Mouse (Mus musculus) liver, postnatal 0 days (tissue): ENCODE measurements at regions not wholly inside any gene's neighbourhood (a gene's known extent, or its start where the extent isn't known, plus 50 kb on each side); places are given as distances from the start of the nearest gene placed in this dataset.

Experiments
- CTCF ChIP-seq: sonication (generic); IDR thresholded peaks from 2 replicates; pipeline ENCODE4 v1.5.1; 2016; ENCODE audit warnings: antibody characterized with exemption, low read depth
- EP300 ChIP-seq: IDR thresholded peaks from 2 replicates; pipeline ENCODE4 v1.6.1; 2016; ENCODE audit warnings: antibody characterized with exemption, low read depth, mild to moderate bottlenecking

DNA sequence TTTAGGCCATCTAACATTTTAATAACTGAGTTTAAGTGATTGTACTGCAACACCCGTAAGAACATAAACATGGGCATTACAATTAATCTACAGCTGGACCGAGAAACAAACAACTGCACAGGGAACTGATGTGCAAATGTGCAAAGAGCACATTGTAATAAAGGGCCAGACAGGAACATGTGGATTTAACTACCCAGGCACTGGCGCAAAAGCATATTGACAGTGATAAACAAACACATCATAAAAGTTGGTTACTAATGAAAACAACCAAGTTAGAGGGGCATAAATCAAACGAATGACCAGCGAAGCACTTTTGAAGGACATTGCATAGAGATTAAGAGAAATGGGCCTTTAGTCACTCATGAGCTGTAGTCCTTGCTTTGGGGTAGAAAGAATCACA lies 1150.5 kb upstream of the Got2 start:
- TF ChIP-seq CTCF, result no peak
- no peak for TF ChIP-seq EP300
